Mouse (Mus musculus) ES-Bruce4 (cell line): ENCODE measurements around the gene Slc39a11.

Experiments
- CTCF ChIP-seq: IDR thresholded peaks from one replicate; pipeline ENCODE4 v1.8.1; 2011; ENCODE audit warnings: low read depth, low read length
- POLR2A ChIP-seq: IDR thresholded peaks from one replicate; pipeline ENCODE4 v1.8.1; 2011; ENCODE audit warnings: low read length; ENCODE audit not compliant: insufficient read depth

DNA sequence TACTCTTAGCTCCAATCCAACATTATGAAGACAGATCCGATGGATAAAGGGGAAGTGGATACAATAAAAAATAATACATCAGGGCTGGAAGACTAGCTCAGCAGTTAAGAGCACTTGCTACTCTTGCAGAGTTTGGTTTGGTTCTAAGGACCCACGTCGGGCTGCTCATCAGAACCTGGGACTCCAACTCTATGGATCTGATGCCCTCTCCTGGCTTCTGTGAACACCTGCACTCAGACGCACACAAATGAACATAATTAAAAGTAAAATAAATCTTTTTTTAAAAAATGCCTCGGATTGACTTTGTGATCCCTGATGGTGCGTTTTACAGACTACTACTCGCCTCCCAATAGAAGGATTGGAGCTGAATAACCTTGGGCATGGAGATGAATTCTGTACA, 19.2 kb downstream of the Slc39a11 start:
- TF ChIP-seq POLR2A (no peak), CTCF (peak; percentile 31)
